Comparison of ENCODE assay signal across 22 mouse cellular contexts in genomic region chr5:69802612-69803011, GRCm38 (mm10).
DNase-seq lines count a peak whose midpoint lies in the region; TF ChIP-seq lines count a peak whose summit lies in the region.
"Had no signal": no experiment of that assay in that cellular context is flagged by ENCODE, and none has a peak within 500 bp of the region (broad histone marks: within the 10 kb centered on the region; RNA-seq: fewer than 3 reads in every experiment).

No protein-coding gene starts in this region.

- intact Hi-C loops in gastrocnemius, adult 2 months (cut with DNase I) = no loop called here

- no peak overlapping the region for H3K4me3 ChIP-seq in gastrocnemius, adult 2 months
- H3K4me3 ChIP-seq in cortical plate, adult 2 months (ENCODE audit: insufficient read depth, low read length) = no peak overlapping the region
- H3K4me3 ChIP-seq: forebrain, embryonic 10.5 days; forebrain, embryonic 13.5 days; heart, embryonic 10.5 days; heart, embryonic 13.5 days had no signal

- DNase-seq in gastrocnemius, adult 2 months = no peak
- DNase-seq in gastrocnemius, postnatal 10 days = no peak
- peak; percentile 16 for DNase-seq in layer of hippocampus, adult 9-11 months
- DNase-seq in layer of hippocampus, postnatal 36 days = no peak
- no peak for DNase-seq in thymus, postnatal 36 days
- DNase-seq in retina, embryonic 14.5 days (ENCODE audit: low spot score) = no peak
- DNase-seq: adrenal gland, postnatal 10 days; B cell, adult 2 months; cerebellum, adult 11-12 months; cerebellum, adult 8-10 months; cerebellum, postnatal 10 days; cerebellum, postnatal 36 days; gastrocnemius, postnatal 14 days; heart, postnatal 14 days; heart, postnatal 4 days had no signal

- no peak for TF ChIP-seq POLR2A in cortical plate, adult 2 months (IDR thresholded peaks at IDR 0.05; ENCODE audit: extremely low read depth, insufficient read depth, low read length)

- H3K27ac ChIP-seq in gastrocnemius, adult 2 months = peak overlapping the region; percentile 35; the same call in 1 of the 2 replicates
- 0 out of 2 replicates have a peak overlapping the region, but pooled peaks have one; percentile 13 for H3K27ac ChIP-seq in cortical plate, adult 2 months (ENCODE audit: insufficient read depth, low read length)
- H3K27ac ChIP-seq: forebrain, embryonic 10.5 days; forebrain, embryonic 13.5 days; heart, embryonic 10.5 days; heart, embryonic 13.5 days; hindbrain, embryonic 14.5 days; hindbrain, postnatal 0 days had no signal

- peaks cover 2% of the 10 kb centered on the region for H3K4me1 ChIP-seq in cortical plate, adult 2 months (ENCODE audit: control insufficient read depth, insufficient read depth, low read length)
- H3K4me1 ChIP-seq: forebrain, embryonic 10.5 days; forebrain, embryonic 13.5 days had no signal

- no peak for TF ChIP-seq CTCF in gastrocnemius, adult 2 months (IDR thresholded peaks at IDR 0.05)
- no peak for TF ChIP-seq CTCF in cortical plate, adult 2 months (IDR thresholded peaks at IDR 0.05; ENCODE audit: extremely low read depth, insufficient read depth, low read length)
